Mouse (Mus musculus): ENCODE data around the gene Plcl1.

DNA sequence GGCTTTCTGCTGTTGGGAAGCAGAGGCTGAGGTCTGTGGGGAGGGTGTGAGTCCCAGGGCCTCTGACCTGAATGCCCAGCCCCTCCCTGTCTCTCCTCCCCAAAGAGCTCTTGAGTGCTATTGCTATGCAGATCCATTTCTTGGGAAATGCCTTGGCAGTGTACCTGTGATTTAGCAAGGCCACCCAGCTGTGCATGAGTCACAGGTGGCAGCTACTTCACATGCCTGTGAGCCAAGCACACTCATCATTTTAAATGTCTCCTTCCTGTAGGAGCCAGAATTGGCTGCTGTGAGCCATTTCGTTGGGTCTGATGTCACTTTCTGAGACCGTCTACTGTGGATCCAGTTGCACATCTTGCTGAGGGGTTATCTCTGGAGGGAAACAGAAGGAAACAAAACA lies 170.2 kb downstream of the Plcl1 start:
- no peak for TF ChIP-seq CTCF (IDR thresholded peaks at IDR 0.05; ENCODE audit: low read depth)
- TF ChIP-seq EP300 (IDR thresholded peaks at IDR 0.05; ENCODE audit: low read depth): no peak

Data from liver, embryonic 14.5 days (tissue).